Mouse (Mus musculus): ENCODE results near the gene Dlat. TPM values are rescaled to one million over a fixed set of nuclear protein-coding genes. Genes with fewer than 3 reads are reported as not detected.

Gene Dlat
- polyA plus RNA-seq, 1 experiment from 2014 or later: 54.9 TPM

GRCm38 (mm10) chr9:50592955-50593354 lies 66.6 kb downstream of the Dlat start:
- no peak overlapping the region for H3K9ac ChIP-seq (replicated peaks; ENCODE audit: low read length)
- H3K4me1 ChIP-seq (ENCODE audit: control insufficient read depth, insufficient read depth, low read length): no peaks in the 10 kb centered on the region
- H3K27ac ChIP-seq (replicated peaks; ENCODE audit: low read depth, low read length): no peak overlapping the region
- ATAC-seq (ENCODE audit: low FRiP score, low TSS enrichment): no peak
- no peaks in the 10 kb centered on the region for H3K9me3 ChIP-seq (ENCODE audit: control insufficient read depth, low read length)
- H3K4me2 ChIP-seq (ENCODE audit: low read length): no peak overlapping the region
- peaks cover 32% of the 10 kb centered on the region for H3K36me3 ChIP-seq (ENCODE audit: control insufficient read depth, insufficient read depth, low read length)
- no peak for DNase-seq
- H3K4me3 ChIP-seq (replicated peaks; ENCODE audit: low read depth, low read length): no peak overlapping the region
- WGBS: 86% methylated on average over 9 of the region's 9 CpGs
- H3K27me3 ChIP-seq (ENCODE audit: control insufficient read depth, insufficient read depth, low read length): no peaks in the 10 kb centered on the region

GRCm38 (mm10) chr9:50590856-50591518 lies 68.6 kb downstream of the Dlat start:
- H3K27me3 ChIP-seq (ENCODE audit: control insufficient read depth, insufficient read depth, low read length): no peaks in the 10 kb centered on the region
- no peaks in the 10 kb centered on the region for H3K9me3 ChIP-seq (ENCODE audit: control insufficient read depth, low read length)
- no peak overlapping the region for H3K4me2 ChIP-seq (ENCODE audit: low read length)
- no peak overlapping the region for H3K9ac ChIP-seq (replicated peaks; ENCODE audit: low read length)
- no peak overlapping the region for H3K27ac ChIP-seq (replicated peaks; ENCODE audit: low read depth, low read length)
- 77% methylated on average over 10 of the region's 10 CpGs for WGBS
- no peak overlapping the region for H3K4me3 ChIP-seq (replicated peaks; ENCODE audit: low read depth, low read length)
- DNase-seq (no peak), ATAC-seq (ENCODE audit: low FRiP score, low TSS enrichment) (no peak)
- peaks cover 14% of the 10 kb centered on the region for H3K36me3 ChIP-seq (ENCODE audit: control insufficient read depth, insufficient read depth, low read length)
- no peaks in the 10 kb centered on the region for H3K4me1 ChIP-seq (ENCODE audit: control insufficient read depth, insufficient read depth, low read length)

- 80% methylated on average over 4 of the region's 4 CpGs for WGBS
- Histone ChIP-seq H3K4me2 (ENCODE audit: low read length) (no peak overlapping the region), H3K9me3 (ENCODE audit: control insufficient read depth, low read length) (no peaks in the 10 kb centered on the region), H3K27ac (replicated peaks; ENCODE audit: low read depth, low read length) (no peak overlapping the region), H3K4me3 (replicated peaks; ENCODE audit: low read depth, low read length) (no peak overlapping the region), H3K4me1 (ENCODE audit: control insufficient read depth, insufficient read depth, low read length) (no peaks in the 10 kb centered on the region), H3K36me3 (ENCODE audit: control insufficient read depth, insufficient read depth, low read length) (no peaks in the 10 kb centered on the region), H3K27me3 (ENCODE audit: control insufficient read depth, insufficient read depth, low read length) (no peaks in the 10 kb centered on the region), H3K9ac (replicated peaks; ENCODE audit: low read length) (no peak overlapping the region)
- no peak for DNase-seq
- ATAC-seq (ENCODE audit: low FRiP score, low TSS enrichment): no peak
Observed at GRCm38 (mm10) chr9:50586955-50587354, 72.6 kb downstream of the Dlat start.

- H3K36me3 ChIP-seq (ENCODE audit: control insufficient read depth, insufficient read depth, low read length): no peaks in the 10 kb centered on the region
- no peaks in the 10 kb centered on the region for H3K4me1 ChIP-seq (ENCODE audit: control insufficient read depth, insufficient read depth, low read length)
- no peak overlapping the region for H3K4me3 ChIP-seq (replicated peaks; ENCODE audit: low read depth, low read length)
- no peak for DNase-seq
- no peak overlapping the region for H3K4me2 ChIP-seq (ENCODE audit: low read length)
- no peak overlapping the region for H3K27ac ChIP-seq (replicated peaks; ENCODE audit: low read depth, low read length)
- WGBS: 85% methylated on average over 6 of the region's 6 CpGs
- no peak overlapping the region for H3K9ac ChIP-seq (replicated peaks; ENCODE audit: low read length)
- no peak for ATAC-seq (ENCODE audit: low FRiP score, low TSS enrichment)
- no peaks in the 10 kb centered on the region for H3K27me3 ChIP-seq (ENCODE audit: control insufficient read depth, insufficient read depth, low read length)
- no peaks in the 10 kb centered on the region for H3K9me3 ChIP-seq (ENCODE audit: control insufficient read depth, low read length)
Observed at GRCm38 (mm10) chr9:50585145-50585818, 74.3 kb downstream of the Dlat start.

Other genes with a start within 250 kb of the Dlat start
- 0.39 and 0.50 TPM in 2 replicates for gene Plet1, start 165.3 kb downstream of the Dlat start, polyA plus RNA-seq (2014; fragmentation: Nextera tagmentation; extraction: Ambion mirVana)
- 118 and 122 TPM in 2 replicates for gene Pts, start 131.1 kb downstream of the Dlat start, polyA plus RNA-seq (2014; fragmentation: Nextera tagmentation; extraction: Ambion mirVana)
- 21.7 and 23.1 TPM in 2 replicates for gene Il18, start 105.0 kb downstream of the Dlat start, polyA plus RNA-seq (2014; fragmentation: Nextera tagmentation; extraction: Ambion mirVana)
- 0.20 and 0.23 TPM in 2 replicates for gene Bco2, start 104.6 kb downstream of the Dlat start, polyA plus RNA-seq (2014; fragmentation: Nextera tagmentation; extraction: Ambion mirVana)
- gene Tex12, start 98.5 kb downstream of the Dlat start, polyA plus RNA-seq (2014; fragmentation: Nextera tagmentation; extraction: Ambion mirVana): 0.22 and 0.33 TPM in 2 replicates
- 234 and 235 TPM in 2 replicates for gene Sdhd, start 56.0 kb downstream of the Dlat start, polyA plus RNA-seq (2014; fragmentation: Nextera tagmentation; extraction: Ambion mirVana)
- 396 and 508 TPM in 2 replicates for gene Timm8b, start 55.9 kb downstream of the Dlat start, polyA plus RNA-seq (2014; fragmentation: Nextera tagmentation; extraction: Ambion mirVana)
- 2.9 and 4.9 TPM in 2 replicates for gene Pih1d2, start 42.5 kb downstream of the Dlat start, polyA plus RNA-seq (2014; fragmentation: Nextera tagmentation; extraction: Ambion mirVana)
- gene Nkapd1, start 42.3 kb downstream of the Dlat start, polyA plus RNA-seq (2014; fragmentation: Nextera tagmentation; extraction: Ambion mirVana): 24.2 and 25.6 TPM in 2 replicates
- gene Dixdc1, start 79.7 kb upstream of the Dlat start, polyA plus RNA-seq (2014; fragmentation: Nextera tagmentation; extraction: Ambion mirVana): 31.5 and 35.1 TPM in 2 replicates
- 0.89 and 1.1 TPM in 2 replicates for gene 2310030G06Rik, start 86.8 kb upstream of the Dlat start, polyA plus RNA-seq (2014; fragmentation: Nextera tagmentation; extraction: Ambion mirVana)
- 2.5 and 3.7 TPM in 2 replicates for gene Cryab, start 91.5 kb upstream of the Dlat start, polyA plus RNA-seq (2014; fragmentation: Nextera tagmentation; extraction: Ambion mirVana)
- 1.5 TPM in 1 of 2 replicates, not detected in the other for gene Hspb2, start 92.6 kb upstream of the Dlat start, polyA plus RNA-seq (2014; fragmentation: Nextera tagmentation; extraction: Ambion mirVana)
- gene Fdxacb1, start 108.5 kb upstream of the Dlat start, polyA plus RNA-seq (2014; fragmentation: Nextera tagmentation; extraction: Ambion mirVana): 12.5 and 14.3 TPM in 2 replicates
- gene Alg9, start 115.2 kb upstream of the Dlat start, polyA plus RNA-seq (2014; fragmentation: Nextera tagmentation; extraction: Ambion mirVana): 57.7 and 60.3 TPM in 2 replicates
- gene 1110032A03Rik, start 115.7 kb upstream of the Dlat start, polyA plus RNA-seq (2014; fragmentation: Nextera tagmentation; extraction: Ambion mirVana): 56.2 and 59.7 TPM in 2 replicates
- gene Ppp2r1b, start 185.5 kb upstream of the Dlat start, polyA plus RNA-seq (2014; fragmentation: Nextera tagmentation; extraction: Ambion mirVana): 31.3 and 47.8 TPM in 2 replicates

Data from midbrain, embryonic 14.5 days (tissue).